Mouse (Mus musculus) liver, embryonic 14.5 days (tissue): Measurements from ENCODE around the gene Baiap2l2.

Source experiments
- CTCF ChIP-seq: IDR thresholded peaks from 2 replicates; pipeline ENCODE4 v1.5.1; 2016; ENCODE audit warnings: antibody characterized with exemption, low read depth, control low read depth
- EP300 ChIP-seq: IDR thresholded peaks from 2 replicates; pipeline ENCODE4 v1.6.1; 2016; ENCODE audit warnings: antibody characterized with exemption, low read depth

GRCm38 (mm10) chr15:79229058-79229821, 56.1 kb downstream of the Baiap2l2 start, which contains the start of the genes Pick1 and Gm49486:
- TF ChIP-seq EP300 = no peak
- TF ChIP-seq CTCF = 0 out of 2 replicates have a peak, but pooled peaks have one; percentile 21
